Mouse (Mus musculus): ENCODE data around the gene Tmc3.

The Tmc3 gene

DNA sequence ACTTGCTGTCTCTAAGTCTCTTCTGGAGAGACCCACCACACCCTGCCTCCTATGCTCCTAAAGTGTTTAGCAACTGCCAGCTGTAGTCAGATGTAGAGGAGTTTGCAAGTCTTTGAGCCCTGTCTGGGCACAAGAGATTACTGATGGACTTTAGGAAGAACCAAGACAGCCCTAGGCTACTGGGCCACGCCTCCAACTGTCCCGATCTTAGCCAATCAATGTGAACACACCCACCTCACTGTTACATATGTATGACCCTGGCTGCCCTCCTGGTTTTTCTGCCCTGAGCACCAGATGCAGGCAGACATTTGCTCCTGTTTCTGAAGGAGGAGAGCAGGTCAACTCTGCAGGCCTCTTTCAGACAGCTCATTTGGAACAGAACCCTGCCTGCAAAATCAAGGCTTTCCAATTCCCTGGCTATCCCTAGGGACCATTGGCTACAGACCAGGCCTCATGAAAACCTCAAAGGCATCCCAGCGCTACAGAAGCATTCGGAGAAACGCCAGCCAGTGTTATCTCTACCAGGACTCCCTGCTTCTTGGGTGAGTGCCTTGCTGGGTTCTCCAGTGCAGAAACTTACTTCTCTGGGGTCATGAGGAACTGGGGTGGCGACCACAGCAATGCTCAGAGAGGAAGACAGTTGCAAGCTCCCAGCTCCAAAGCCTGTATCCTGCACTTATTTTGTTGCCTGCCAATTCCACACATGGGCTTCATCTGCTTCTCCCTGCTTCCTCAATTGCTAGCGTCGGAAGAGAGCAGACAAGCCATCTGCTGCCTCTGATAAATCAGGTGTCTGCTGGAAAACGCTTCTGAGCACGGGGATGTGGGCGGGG, at the start of gene Tmc3:
Gene Tmc3, plus strand, starts transcription at position 289 of the 833 bp plus-strand sequence.
- peak; percentile 44 to 52 for DNase-seq

DNA sequence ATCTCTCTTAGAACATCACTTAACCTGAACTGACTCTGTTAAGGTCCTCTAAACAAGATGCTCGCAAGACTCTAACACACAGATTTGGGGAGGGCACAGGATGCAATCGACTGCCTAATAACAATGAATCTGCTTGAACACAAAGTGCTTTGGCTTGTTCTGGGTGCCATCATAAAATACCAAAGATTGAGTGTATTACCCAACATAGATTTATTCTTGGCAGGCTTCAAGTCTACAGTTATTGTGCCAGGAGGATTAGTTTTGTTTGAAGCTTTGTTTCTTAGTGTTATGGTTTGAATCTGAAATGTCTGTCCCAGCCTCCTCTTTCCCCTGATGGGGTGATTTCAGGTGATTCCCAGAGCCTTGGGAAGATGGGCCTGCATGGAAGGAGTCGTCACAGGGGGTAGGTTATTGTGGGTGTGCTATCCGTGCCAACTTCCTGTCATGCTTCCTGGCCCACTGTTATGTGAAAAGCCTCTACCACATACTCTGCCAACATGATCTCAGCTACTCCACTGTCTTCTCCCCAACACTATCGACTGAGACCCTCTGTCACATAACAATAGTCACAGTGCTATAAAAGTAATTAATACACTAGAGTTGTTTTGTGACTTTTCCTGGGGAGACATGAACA, 43.1 kb upstream of the Tmc3 start:
- no peak for DNase-seq

DNA sequence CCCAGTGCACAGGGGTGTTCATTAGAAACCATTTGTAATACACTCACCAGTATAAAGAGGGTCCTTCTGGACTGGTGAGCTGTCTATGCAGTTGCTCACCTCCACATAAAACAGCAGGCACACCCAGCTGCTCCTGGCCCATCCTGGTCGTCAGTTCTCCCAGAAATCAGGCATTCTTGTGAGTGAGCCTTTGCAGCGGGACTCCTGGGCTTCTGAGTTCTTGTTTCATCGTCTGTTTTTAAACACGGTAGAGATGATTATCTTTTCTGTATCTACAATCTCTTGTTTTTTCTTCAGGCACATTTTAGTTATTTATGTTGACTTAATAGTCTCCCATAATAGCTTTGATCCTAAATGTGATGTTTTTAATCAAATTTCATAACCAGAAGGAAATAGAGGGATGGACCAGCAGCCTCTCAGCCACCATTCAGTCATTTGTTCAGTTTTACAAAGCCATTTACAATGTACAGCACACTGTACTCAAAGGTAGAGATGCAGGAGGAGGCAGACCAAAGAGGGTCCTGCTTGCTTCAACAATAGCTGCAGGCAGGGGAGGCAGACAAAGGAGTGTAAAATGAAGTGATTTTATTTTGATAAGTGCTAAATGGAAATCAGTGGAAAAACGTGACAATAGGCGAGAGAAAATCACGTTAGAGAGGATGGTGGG, 35.9 kb upstream of the Tmc3 start:
- no peak for DNase-seq

DNA sequence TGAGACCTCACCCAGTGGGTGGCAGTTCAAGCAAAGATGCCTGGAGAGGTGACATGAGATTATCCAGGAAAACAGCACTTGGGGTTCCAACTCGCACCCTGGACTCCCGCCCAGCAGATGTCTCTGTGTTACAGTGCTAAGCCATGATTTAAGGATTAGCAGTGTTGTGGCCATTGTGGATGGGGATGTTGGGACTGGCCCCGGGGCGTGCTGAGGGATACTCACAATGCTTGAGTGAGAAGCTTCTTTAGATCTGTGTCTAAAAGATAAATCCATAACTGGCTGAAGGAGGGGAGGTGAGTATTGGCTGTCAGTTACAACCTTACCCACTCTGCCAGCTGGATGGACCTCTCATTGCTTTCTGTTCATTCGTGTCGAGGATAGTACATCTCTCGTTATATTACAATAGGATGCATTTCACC, 35.4 kb upstream of the Tmc3 start:
- no peak for DNase-seq

DNA sequence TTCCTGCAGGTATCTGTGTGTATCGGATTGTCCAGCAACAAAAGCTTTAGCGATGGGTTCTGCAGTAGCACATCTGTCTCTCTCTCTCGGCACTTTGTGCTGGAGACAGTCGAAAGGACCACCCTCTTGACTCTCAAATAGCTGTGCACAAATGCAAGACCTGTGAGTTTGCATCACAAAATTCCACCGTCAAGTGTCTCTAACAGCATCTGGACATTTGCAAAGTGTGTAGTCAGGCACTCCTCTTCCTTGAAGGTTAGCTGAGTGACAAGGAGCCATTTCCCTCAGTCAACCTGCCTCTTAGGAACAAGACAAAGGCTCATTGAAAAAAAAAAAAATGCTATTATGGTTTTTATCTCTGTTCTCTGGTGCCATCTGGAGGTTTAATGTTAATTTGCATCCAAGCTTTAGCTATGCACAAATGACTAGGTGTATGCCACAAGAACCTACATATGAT, 34.7 kb upstream of the Tmc3 start:
- DNase-seq, result peak in 1 of 2 experiments; percentile 37

DNA sequence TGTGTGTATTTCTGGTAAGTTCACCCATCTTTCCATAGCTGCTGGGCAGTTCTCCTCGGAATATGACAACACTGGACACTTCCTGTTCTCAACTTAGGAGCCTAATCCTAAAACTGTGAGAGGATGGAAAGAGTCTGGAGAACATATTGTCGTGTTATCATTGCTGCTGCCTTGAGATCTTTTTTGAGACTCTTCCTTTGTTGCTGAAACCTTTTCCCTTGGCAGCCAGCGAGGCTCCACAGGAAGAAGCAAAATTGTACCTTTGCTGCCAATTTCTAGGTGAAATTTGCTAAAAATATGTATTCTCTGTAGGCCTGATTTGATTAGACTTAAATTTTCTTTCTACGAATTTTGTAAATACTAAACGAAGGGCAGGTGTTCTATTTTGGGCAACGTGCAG, 30.2 kb upstream of the Tmc3 start:
- no peak for DNase-seq

DNA sequence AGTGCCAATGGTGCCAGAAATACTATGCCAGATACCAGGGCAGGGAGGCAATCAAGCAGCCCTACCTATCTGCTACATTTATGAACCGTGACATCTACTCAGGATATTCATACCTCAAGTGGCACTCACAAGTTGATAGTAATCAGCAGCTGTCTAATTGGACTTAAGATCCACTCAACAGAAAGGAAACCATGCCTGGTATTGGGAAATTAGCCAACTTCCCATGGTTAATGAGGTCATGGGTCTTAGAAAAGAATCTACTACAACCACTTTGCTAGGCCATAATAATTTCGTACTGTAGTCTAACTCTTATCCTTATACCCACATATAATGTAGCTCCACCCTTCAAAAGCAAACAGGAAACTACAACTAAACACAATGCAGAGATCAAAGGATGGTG, 28.2 kb upstream of the Tmc3 start:
- no peak for DNase-seq

DNA sequence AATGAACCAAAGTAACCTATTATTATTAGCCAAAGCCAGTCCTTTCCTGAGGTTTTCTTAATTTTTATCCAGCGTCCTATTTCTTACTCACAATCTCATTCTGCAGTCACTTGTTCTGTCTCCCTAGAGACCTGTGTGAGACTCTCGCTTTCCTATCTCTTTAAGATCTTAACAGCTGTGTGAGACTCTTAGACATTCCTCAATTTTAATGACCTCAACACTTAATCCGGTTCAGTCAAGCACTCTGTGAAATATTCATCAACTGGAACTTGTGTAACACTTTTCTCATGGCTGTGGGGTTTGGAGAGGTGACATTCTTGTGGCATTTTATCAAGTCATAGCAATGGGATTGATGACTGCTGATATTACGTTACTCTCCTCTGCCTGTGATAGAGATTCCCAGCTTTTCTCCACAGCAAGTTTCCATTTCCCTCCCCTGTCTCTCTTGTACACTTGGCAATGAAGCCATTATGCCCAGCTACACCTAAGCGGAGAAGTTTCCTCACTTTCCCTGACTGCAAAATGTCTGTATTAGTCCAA, 25.9 kb upstream of the Tmc3 start:
- DNase-seq, result no peak

DNA sequence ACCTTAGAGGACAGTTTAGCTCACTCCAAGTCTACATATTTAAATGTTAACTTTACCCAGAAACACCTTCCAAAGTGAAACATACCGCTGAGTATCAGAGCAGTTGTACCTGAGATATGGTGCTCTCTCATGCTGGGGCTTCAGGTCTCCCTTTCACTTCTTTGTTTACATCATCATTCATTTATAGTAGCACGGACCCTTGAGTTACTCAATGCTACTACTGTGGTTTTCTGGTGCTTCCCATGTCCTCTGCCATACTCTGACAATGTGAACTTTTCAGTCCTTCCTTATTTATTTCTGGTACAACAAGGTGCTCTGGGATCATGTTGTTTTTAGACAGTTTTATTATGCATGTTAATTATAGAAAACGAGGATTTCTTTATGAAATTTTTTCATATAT, 25.2 kb upstream of the Tmc3 start:
- DNase-seq, result no peak

DNA sequence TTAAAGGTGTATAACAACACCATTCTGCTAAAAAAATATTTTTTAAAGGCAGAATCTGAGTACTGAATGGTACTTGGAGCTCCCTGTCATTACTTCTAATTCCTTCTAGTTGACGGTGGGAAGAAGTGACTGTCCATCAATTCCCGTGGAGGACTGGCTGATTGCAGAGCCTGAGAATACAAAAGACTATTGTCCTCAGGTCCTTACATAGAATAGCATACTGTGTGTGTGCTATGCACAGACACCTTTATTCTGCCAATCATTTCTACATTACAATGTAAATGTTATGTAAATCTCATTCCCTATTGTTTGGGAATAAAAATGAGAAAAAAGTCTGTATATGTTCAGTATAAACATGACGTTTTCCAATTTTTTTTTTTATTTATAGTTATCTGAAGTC, 22.9 kb upstream of the Tmc3 start:
- DNase-seq, result no peak

DNA sequence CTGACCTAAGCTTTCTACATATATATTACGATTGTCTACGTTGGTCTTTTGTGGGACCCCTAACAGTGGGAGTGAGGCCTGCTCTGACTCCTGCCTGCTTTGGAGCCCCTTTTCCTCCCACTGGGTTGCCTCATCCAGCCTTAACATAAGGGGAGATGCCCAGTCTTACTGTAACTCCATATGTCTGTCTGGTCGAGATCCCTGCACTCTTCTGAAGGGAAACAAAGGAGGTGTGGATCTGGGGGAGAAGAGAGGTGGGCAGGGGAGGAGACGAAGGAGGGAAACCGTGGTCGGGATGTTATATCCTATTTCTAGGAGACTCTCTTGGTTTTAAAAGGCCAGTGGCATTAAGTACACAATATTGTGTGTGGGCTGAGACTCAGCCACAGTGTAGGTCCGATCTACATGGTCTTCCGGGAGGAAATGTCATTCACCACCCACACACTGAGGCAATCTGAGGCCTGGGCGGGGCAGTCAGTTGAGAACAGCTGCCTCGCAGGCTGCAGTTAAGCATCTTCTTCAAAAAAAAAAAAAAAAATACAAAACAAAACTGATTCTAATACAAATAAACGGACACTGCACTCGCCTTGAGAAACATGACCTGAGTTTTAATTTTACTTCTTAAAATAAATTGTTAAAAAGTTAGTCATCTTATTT, 20.0 kb upstream of the Tmc3 start:
- peak; percentile 46 to 51 for DNase-seq

DNA sequence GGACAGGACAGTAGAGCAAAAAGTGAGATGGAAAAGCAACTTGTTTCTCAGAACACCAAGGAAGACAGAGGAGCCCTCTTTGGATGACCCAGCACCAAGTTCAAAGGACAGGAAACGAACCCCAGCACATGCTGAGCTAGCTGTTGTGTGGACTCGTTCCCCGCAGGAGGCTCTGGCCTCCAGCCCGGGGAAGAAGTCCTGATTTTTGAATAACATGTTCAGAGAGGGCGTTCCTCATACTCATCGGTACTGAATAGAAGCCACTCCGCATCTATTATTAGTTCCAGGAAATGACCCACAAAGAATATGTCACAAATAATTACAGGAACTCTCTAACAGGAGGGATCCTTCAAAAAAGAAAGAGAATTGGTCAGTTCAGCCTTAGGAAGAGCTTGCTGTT, 18.8 kb upstream of the Tmc3 start:
- DNase-seq, result peak; percentile 74 to 86

DNA sequence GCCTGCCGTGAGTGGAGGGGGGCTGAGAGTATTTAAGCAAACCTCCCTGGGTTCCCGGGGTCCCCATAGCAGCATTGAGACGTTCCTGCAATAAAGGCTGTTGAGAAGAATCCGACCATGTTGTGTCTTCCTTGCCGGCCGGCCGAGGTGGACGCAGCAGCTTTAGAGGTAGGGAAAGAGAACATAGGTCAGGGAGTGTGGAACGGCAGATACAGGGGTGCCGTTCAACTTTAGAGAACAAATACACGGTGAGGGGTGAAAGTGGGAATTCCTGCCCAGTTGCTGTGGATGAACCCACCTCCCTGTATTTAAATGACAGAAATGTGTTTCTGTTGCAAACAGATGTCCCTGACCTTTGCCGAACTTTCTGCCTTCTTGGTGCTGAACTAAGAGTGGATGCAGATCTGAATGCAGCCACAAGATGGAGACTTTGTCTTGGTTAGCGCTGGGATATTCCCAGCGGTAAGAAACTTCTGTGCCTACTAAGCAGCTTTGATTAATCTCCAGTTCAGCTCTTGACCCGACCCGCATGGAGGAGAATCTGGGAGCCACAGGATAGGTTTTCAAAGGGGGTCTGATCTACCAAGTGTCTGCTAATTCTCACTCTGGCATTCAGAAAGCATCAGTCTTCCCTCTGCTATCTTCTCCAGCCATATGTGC, 16.8 kb upstream of the Tmc3 start:
- peak; percentile 55 to 77 for DNase-seq

DNA sequence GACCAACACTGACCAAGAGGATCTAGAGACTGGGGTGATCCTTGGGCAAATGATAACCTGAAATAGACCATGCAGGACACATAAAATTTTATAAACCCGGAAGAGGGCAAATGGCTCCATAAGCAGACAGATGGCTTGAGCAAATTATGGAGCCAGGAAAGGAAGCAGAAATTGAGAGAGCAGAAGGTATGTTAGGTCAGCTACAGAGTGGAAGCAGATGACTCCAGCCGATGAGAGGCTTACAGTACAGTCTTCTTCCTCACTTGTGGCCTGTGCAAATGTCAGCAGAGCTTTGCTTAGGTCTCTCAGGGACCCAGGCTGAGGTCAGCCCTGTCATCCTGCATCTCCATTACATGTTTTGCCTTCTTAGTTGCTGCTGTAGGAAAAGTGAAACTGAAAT, 15.9 kb upstream of the Tmc3 start:
- DNase-seq, result no peak

DNA sequence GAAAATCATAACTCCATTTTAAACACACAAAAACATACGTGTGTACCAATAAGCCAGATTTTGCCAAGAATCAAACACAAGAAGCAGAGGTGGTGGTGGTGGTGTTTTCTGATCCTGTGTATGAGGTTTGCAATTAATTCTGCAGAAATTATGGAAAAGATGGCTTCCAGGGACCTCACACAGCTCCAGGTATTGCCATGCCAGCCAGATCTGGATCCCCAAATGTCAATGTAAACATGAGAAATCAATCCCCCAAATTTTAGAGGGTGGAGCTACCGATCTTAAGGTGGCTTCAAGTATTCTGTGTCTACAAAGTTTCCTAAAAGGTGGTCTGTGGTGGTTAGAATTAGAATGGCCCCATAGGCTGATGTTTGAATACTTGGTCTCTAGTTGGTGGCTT, 15.3 kb upstream of the Tmc3 start:
- DNase-seq, result no peak

DNA sequence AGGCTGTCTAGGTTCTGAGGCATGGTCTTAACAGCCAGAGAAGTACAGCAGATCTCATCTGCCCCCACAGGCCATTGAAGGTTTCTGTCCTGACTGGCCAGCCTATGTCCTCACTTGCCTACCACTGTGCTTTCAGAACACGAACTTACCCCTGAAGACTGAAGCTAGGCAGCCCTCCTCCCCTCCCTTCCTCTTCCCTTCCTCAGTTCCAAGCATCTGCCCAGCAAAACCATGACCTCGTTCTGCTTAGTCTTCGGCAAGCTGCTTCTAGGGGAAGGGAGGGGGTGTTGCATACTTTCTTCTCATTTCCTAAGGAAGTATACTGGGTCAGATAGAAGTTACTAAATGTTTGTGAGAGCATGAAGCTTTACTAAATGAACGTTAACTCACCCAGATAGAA, 13.7 kb upstream of the Tmc3 start:
- no peak for DNase-seq

DNA sequence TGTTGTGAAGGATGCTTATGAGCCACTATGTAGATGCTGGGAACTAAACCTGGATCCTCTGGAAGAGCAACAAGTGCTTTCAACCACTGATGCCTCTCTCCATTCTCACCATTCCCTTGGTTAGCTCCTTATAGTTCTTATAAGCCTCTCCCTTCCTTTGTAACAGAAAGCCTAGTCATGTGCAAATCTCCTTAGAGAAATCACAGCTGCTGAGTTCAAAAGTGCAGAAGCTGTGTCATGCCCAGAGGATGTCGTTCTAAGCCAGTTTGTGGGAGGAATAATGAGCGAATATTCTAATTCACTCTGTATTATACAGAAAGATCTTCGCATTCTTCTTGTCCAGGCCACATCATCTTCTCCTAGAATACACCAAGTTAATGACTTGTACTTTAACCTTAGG, 12.8 kb upstream of the Tmc3 start:
- DNase-seq, result no peak

DNA sequence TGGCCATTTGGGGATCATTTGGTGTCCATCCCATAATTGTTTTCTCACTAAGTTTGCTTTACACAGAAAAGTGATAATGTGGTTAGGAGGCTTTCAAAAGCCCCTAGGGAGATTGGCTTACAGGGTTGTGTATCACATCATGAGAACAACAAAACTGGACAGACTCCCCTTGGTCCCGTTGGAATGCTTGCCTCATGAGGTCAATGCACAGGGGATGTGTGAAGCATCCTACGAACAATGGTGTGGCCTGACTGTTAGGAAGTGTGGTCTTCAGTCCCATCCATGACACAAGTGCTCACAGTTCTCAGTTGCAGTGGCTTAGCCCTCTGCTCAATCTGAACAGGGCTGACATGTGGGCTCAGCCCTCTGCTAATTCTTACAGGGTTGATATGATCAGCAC, 12.3 kb upstream of the Tmc3 start:
- no peak for DNase-seq

DNA sequence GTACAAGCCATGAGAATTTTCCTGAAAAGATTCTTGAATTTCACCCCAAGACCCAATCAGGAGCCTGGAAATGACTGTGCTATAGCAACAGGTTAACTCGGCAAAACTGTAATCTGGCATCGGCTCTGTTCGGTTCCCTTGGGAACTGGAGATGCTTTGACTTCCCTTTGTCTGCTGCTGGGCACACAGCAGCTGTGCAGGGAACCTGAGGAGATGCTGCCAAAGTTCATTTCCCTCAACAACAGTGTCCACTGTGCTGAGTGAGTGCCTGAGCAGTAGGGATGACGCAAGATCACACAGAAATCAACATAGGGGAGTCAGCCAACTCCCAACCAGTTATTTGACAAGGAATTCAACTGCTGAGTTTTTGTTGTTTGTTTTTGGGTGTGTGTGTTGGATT, 3.8 kb upstream of the Tmc3 start:
- no peak for DNase-seq

DNA sequence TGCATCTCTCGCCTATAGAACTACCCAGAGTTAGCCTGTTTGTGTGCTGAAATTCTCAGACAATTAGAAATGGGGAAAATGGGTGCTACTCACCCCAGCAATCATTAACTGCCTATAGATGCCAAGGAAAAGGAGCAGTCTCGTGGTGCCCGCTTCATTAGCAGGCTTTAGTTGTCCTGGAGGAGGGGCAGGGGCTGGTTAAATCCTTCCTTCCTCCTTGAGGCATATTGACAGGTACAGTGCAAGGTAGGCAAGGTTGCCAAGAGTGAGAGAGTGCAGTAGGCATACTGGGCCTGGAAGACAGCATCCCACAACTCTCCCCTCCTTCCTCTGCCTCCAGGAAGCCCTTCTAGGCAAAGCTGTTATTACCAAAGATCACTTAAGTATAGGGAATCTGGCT, 9.3 kb downstream of the Tmc3 start:
- DNase-seq, result peak; percentile 26 to 59

DNA sequence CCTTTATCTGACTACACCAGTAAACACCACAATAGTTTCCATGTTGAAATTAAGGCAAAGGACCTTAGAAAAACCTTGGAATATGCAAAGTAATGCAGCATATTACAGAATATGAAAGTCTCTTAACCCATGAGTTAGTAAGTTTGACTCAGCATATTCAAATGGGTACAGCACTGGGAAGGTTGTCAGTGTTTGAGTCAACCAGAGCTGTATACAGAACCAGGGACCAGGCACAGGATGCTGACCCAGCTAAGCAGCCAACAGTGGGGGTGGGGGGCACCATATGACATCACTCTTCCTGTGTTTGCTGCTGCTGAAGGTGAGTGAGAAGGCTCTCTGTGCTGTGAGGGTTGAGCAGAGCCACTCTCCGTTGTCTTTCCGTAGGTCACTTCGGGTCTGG, 12.3 kb downstream of the Tmc3 start:
- no peak for DNase-seq
